Mouse (Mus musculus): ENCODE data around the gene Cachd1. TPM values are rescaled to one million over a fixed set of nuclear protein-coding genes. Genes with fewer than 3 reads are reported as not detected.

Cachd1 gene
- total and polyA plus RNA-seq, 2 experiments from 2014 or later: 15.3 to 30.3 TPM

- no peak overlapping the region for H3K27ac ChIP-seq
These were observed 172.3 kb downstream of the Cachd1 start for GRCm38 (mm10) chr4:100948494-100949425.

DNA sequence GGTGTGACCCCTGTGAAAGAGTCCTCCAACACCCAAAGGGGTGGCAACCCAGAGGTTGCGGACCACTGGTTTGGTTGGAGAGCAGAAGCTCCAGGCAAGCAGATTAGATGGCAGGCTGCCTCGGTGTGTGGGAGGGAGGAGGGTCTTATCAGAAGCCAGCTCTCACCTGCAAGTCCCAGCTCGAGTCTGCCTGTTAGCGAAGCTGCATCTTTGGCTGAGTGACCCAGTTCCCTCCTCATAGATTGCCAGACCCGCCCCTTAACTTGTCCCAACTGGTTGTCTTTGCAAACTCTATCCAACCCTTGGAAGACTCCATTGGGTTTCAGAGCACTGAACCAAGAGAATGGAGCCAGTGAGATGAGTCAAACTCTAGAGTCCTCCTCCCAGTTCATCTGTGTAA lies 173.8 kb downstream of the Cachd1 start:
- Histone ChIP-seq H3K27me3 (ENCODE audit: insufficient read depth, low read length) (no peaks in the 10 kb centered on the region), H3K4me3 (ENCODE audit: low read length) (no peak overlapping the region), H3K9ac (replicated peaks; ENCODE audit: low read length) (no peak overlapping the region), H3K4me1 (ENCODE audit: insufficient read depth, low read length) (0 out of 2 replicates have a peak, but pooled peaks cover 3% of the 10 kb centered on the region), H3K9me3 (ENCODE audit: low read length) (no peaks in the 10 kb centered on the region), H3K4me2 (ENCODE audit: low read depth, low read length) (no peak overlapping the region), H3K36me3 (ENCODE audit: insufficient read depth, low read length) (0 out of 2 replicates have a peak, but pooled peaks cover 3% of the 10 kb centered on the region), H3K27ac (no peak overlapping the region)
- DNase-seq (ENCODE audit: low spot score) (no peak), ATAC-seq (no peak)
- 92% methylated on average over 5 of the region's 5 CpGs for WGBS
- TF ChIP-seq CTCF (IDR thresholded peaks at IDR 0.05; ENCODE audit: low read depth): no peak

More at GRCm38 (mm10) chr4:100948494-100949425, 172.3 kb downstream of the Cachd1 start:
- no peaks in the 10 kb centered on the region for H3K27me3 ChIP-seq (ENCODE audit: insufficient read depth, low read length)
- no peak overlapping the region for H3K4me2 ChIP-seq (ENCODE audit: low read depth, low read length)
- 75% methylated on average over 17 of the region's 17 CpGs for WGBS
- no peak overlapping the region for H3K9ac ChIP-seq (replicated peaks; ENCODE audit: low read length)
- DNase-seq (ENCODE audit: low spot score): no peak
- 0 out of 2 replicates have a peak, but pooled peaks cover 4% of the 10 kb centered on the region for H3K4me1 ChIP-seq (ENCODE audit: insufficient read depth, low read length)
- no peak for ATAC-seq
- TF ChIP-seq CTCF (IDR thresholded peaks at IDR 0.05; ENCODE audit: low read depth): no peak
- no peak overlapping the region for H3K4me3 ChIP-seq (ENCODE audit: low read length)
- H3K9me3 ChIP-seq (ENCODE audit: low read length): no peaks in the 10 kb centered on the region
- H3K36me3 ChIP-seq (ENCODE audit: insufficient read depth, low read length): 0 out of 2 replicates have a peak, but pooled peaks cover 3% of the 10 kb centered on the region

DNA sequence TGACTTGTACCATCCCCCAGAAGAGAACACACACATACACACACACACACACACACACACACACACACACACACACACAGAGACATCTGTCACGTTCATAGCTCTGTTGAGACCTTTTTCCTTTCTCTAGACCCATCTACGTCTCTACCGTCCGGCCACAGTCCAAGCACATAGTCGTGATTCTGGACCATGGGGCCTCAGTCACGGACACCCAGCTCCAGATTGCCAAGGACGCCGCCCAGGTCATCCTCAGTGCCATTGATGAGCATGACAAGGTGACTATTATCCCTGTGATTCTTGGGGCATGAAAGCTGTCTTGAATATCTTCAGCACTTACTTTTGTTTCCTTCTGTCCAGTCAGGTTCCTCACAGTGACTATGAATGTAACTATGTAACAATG lies 175.4 kb downstream of the Cachd1 start:
- Histone ChIP-seq H3K4me1 (ENCODE audit: insufficient read depth, low read length) (no peaks in the 10 kb centered on the region), H3K36me3 (ENCODE audit: insufficient read depth, low read length) (0 out of 2 replicates have a peak, but pooled peaks cover 3% of the 10 kb centered on the region), H3K9ac (replicated peaks; ENCODE audit: low read length) (no peak overlapping the region), H3K27me3 (ENCODE audit: insufficient read depth, low read length) (no peaks in the 10 kb centered on the region), H3K9me3 (ENCODE audit: low read length) (no peaks in the 10 kb centered on the region), H3K27ac (no peak overlapping the region), H3K4me3 (ENCODE audit: low read length) (no peak overlapping the region), H3K4me2 (ENCODE audit: low read depth, low read length) (no peak overlapping the region)
- DNase-seq (ENCODE audit: low spot score) (no peak), ATAC-seq (no peak)
- 76% methylated on average over 8 of the region's 8 CpGs for WGBS
- TF ChIP-seq CTCF (IDR thresholded peaks at IDR 0.05; ENCODE audit: low read depth): no peak

GRCm38 (mm10) chr4:100963341-100963740 lies 186.9 kb downstream of the Cachd1 start:
- Histone ChIP-seq H3K9me3 (ENCODE audit: low read length) (no peaks in the 10 kb centered on the region), H3K27me3 (ENCODE audit: insufficient read depth, low read length) (no peaks in the 10 kb centered on the region), H3K9ac (replicated peaks; ENCODE audit: low read length) (no peak overlapping the region), H3K36me3 (ENCODE audit: insufficient read depth, low read length) (peaks cover 32% of the 10 kb centered on the region; the same call in 1 of the 2 replicates), H3K4me3 (ENCODE audit: low read length) (no peak overlapping the region), H3K4me2 (ENCODE audit: low read depth, low read length) (no peak overlapping the region), H3K27ac (no peak overlapping the region), H3K4me1 (ENCODE audit: insufficient read depth, low read length) (no peaks in the 10 kb centered on the region)
- ATAC-seq (no peak), DNase-seq (ENCODE audit: low spot score) (no peak)
- 91% methylated on average over 1 of the region's 1 CpGs for WGBS
- no peak for TF ChIP-seq CTCF (IDR thresholded peaks at IDR 0.05; ENCODE audit: low read depth)

- Histone ChIP-seq H3K9me3 (ENCODE audit: low read length) (no peaks in the 10 kb centered on the region), H3K9ac (replicated peaks; ENCODE audit: low read length) (no peak overlapping the region), H3K4me2 (ENCODE audit: low read depth, low read length) (no peak overlapping the region), H3K36me3 (ENCODE audit: insufficient read depth, low read length) (peaks cover 32% of the 10 kb centered on the region; the same call in 1 of the 2 replicates), H3K27ac (no peak overlapping the region), H3K27me3 (ENCODE audit: insufficient read depth, low read length) (no peaks in the 10 kb centered on the region), H3K4me3 (ENCODE audit: low read length) (no peak overlapping the region), H3K4me1 (ENCODE audit: insufficient read depth, low read length) (no peaks in the 10 kb centered on the region)
- TF ChIP-seq CTCF (IDR thresholded peaks at IDR 0.05; ENCODE audit: low read depth): no peak
- 92% methylated on average over 8 of the region's 8 CpGs for WGBS
- ATAC-seq (no peak), DNase-seq (ENCODE audit: low spot score) (no peak)
These were observed 187.3 kb downstream of the Cachd1 start for GRCm38 (mm10) chr4:100963796-100964195.

GRCm38 (mm10) chr4:100967703-100968392 lies 191.4 kb downstream of the Cachd1 start:
- H3K9me3 ChIP-seq (ENCODE audit: low read length): no peaks in the 10 kb centered on the region
- no peaks in the 10 kb centered on the region for H3K4me1 ChIP-seq (ENCODE audit: insufficient read depth, low read length)
- 0 out of 2 replicates have a peak overlapping the region, but pooled peaks have one; percentile 17 for H3K27ac ChIP-seq
- DNase-seq (ENCODE audit: low spot score): peak; percentile 36
- peak overlapping the region; percentile 34; the same call in 1 of the 2 replicates for H3K4me2 ChIP-seq (ENCODE audit: low read depth, low read length)
- 42% methylated on average over 19 of the region's 19 CpGs for WGBS
- H3K27me3 ChIP-seq (ENCODE audit: insufficient read depth, low read length): no peaks in the 10 kb centered on the region
- no peak for TF ChIP-seq CTCF (IDR thresholded peaks at IDR 0.05; ENCODE audit: low read depth)
- peak; percentile 45; the same call in 1 of the 2 replicates for ATAC-seq
- H3K9ac ChIP-seq (replicated peaks; ENCODE audit: low read length): no peak overlapping the region
- H3K4me3 ChIP-seq (ENCODE audit: low read length): no peak overlapping the region
- peaks cover 20% of the 10 kb centered on the region; the same call in 1 of the 2 replicates for H3K36me3 ChIP-seq (ENCODE audit: insufficient read depth, low read length)

Measured in hindbrain, postnatal 0 days (tissue).